Mouse (Mus musculus): ENCODE results near the gene Erlec1.

Erlec1 gene

GRCm38 (mm10) chr11:30954279-30954725 lies at the start of gene Erlec1:
TSS of gene Erlec1 (minus strand) at chr11:30954335.
- peak; percentile 94 for DNase-seq (ENCODE audit: low spot score)

- no peak for DNase-seq (ENCODE audit: low spot score)
Observed at GRCm38 (mm10) chr11:31001169-31001908, 47.2 kb upstream of the Erlec1 start.

- no peak for DNase-seq (ENCODE audit: low spot score)
Observed at GRCm38 (mm10) chr11:31000028-31000427, 45.9 kb upstream of the Erlec1 start.

- DNase-seq (ENCODE audit: low spot score): no peak
Observed at GRCm38 (mm10) chr11:30998704-30999103, 44.6 kb upstream of the Erlec1 start.

GRCm38 (mm10) chr11:30998199-30998598 lies 44.1 kb upstream of the Erlec1 start:
- no peak for DNase-seq (ENCODE audit: low spot score)

GRCm38 (mm10) chr11:30996670-30997069 lies 42.5 kb upstream of the Erlec1 start:
- DNase-seq (ENCODE audit: low spot score): no peak

- no peak for DNase-seq (ENCODE audit: low spot score)
Observed at GRCm38 (mm10) chr11:30986625-30987017, 32.5 kb upstream of the Erlec1 start.

- peak; percentile 94 for DNase-seq (ENCODE audit: low spot score)
Observed at GRCm38 (mm10) chr11:30985877-30986624, 31.9 kb upstream of the Erlec1 start, which contains the start of gene Chac2. TSS of gene Chac2 (minus strand) at chr11:30986350.

GRCm38 (mm10) chr11:30985237-30985636 lies 31.1 kb upstream of the Erlec1 start:
- no peak for DNase-seq (ENCODE audit: low spot score)

GRCm38 (mm10) chr11:30953469-30954154 lies 523 bp downstream of the Erlec1 start:
- peak; percentile 62 for DNase-seq (ENCODE audit: low spot score)

- no peak for DNase-seq (ENCODE audit: low spot score)
Observed at GRCm38 (mm10) chr11:30952829-30953228, 1.3 kb downstream of the Erlec1 start.

- DNase-seq (ENCODE audit: low spot score): no peak
Observed at GRCm38 (mm10) chr11:30943522-30943921, 10.6 kb downstream of the Erlec1 start.

GRCm38 (mm10) chr11:30928498-30928897 lies 25.6 kb downstream of the Erlec1 start:
- DNase-seq (ENCODE audit: low spot score): no peak

- DNase-seq (ENCODE audit: low spot score): no peak
Observed at GRCm38 (mm10) chr11:30928079-30928478, 26.1 kb downstream of the Erlec1 start.

- no peak for DNase-seq (ENCODE audit: low spot score)
Observed at GRCm38 (mm10) chr11:30923283-30923682, 30.9 kb downstream of the Erlec1 start.

GRCm38 (mm10) chr11:30920641-30921040 lies 33.5 kb downstream of the Erlec1 start:
- no peak for DNase-seq (ENCODE audit: low spot score)

GRCm38 (mm10) chr11:30912311-30912710 lies 41.8 kb downstream of the Erlec1 start:
- no peak for DNase-seq (ENCODE audit: low spot score)

- DNase-seq (ENCODE audit: low spot score): no peak
Observed at GRCm38 (mm10) chr11:30899312-30899711, 54.8 kb downstream of the Erlec1 start.

- DNase-seq (ENCODE audit: low spot score): no peak
Observed at GRCm38 (mm10) chr11:30896201-30896600, 57.9 kb downstream of the Erlec1 start.

GRCm38 (mm10) chr11:30888153-30888552 lies 66.0 kb downstream of the Erlec1 start:
- no peak for DNase-seq (ENCODE audit: low spot score)

GRCm38 (mm10) chr11:30885171-30885871 lies 68.8 kb downstream of the Erlec1 start, which contains the start of the genes Gpr75 and Asb3:
TSS of gene Gpr75 (plus strand) at chr11:30885358.
TSS of gene Asb3 (plus strand) at chr11:30885416.
- DNase-seq (ENCODE audit: low spot score): peak; percentile 63
